Mouse (Mus musculus) gastrocnemius, adult 8-10 months (tissue): ENCODE measurements around the gene Tpm4. TPM values are rescaled to one million over a fixed set of nuclear protein-coding genes. Genes with fewer than 3 reads are reported as not detected.

Source experiments
- DNase-seq, 2 experiments: peaks; one replicate each; pipeline ENCODE4 v3.0.0; 2022; ENCODE audit warnings: low spot score in 2 of 2
- total RNA-seq, 4 experiments: library from RNA; stranded (reverse); gene quantifications; 2 replicates each; pipeline ENCODE4 v1.2.4; 2022

The Tpm4 gene
- total RNA-seq, 4 experiments from 2014 or later, result 15.5 to 29.6 (median 21.3) TPM

DNA sequence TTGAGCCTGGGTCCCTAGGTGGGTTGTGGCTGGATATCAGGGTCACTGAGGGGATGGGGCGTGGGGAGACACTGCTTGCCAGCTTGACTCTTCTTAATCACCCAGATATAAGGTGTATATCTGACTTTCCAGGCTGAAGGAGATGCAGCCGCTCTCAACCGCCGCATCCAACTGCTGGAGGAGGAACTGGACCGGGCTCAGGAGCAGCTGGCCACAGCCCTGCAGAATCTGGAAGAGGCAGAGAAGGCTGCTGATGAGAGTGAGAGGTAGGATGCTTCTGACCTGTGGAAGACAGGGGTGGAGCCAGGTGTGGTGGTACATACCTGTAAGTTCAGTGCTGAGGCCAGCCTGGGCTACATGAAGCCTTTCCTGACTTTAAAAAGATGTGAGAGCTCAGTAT lies 3.7 kb downstream of the Tpm4 start:
- DNase-seq, result no peak

DNA sequence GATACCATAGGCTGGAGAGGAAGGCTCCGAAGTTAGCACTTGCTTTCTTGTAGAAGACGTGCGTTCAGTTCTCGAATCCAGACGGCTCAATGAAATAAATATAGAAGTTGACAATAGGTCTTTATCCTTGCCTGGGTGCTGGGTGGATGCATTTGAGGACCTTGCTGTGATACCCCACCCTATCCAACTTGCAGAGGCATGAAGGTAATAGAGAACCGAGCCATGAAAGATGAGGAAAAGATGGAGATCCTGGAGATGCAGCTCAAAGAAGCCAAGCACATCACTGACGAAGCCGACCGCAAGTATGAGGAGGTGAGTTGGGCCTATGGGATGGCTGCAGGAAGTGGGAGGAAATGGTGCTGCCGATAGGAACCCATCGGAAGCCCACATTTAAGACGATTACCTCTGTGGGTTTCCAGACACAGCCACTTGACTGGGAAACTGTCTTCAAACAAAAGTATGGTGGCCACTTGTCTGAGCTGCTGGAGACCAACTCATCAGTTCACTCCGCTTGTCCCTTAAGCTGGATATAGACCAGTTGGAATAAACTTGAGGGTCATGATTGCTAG lies 8.6 kb downstream of the Tpm4 start:
- no peak for DNase-seq

DNA sequence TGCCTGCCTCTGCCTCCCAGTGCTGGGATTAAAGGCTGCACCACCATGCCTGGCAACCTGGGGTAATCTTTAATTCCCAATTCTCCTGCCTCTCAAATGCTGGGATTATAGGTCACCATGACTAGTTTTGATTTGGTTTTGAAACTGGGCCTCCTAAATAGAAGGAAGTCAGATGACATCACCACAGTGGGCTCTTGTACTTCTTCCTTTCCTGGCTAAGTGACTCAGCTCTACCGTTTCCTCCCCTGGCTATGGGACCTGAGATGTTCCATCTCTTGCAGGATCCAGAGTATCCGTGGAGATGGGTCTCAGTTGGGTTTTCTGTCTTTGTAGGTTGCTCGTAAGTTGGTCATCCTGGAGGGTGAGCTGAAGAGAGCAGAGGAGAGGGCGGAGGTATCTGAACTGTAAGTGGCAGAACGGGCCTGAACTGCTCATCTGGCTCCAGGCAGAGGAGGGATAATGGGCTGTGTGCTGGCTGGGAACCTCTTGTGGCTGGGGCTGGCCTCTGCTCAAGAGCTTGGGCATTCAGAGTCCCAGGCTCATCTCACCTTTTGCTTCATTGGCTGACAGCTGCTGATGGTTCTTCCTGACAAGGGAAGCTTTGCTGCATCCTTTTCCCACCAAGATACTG lies 9.7 kb downstream of the Tpm4 start:
- DNase-seq, result no peak

DNA sequence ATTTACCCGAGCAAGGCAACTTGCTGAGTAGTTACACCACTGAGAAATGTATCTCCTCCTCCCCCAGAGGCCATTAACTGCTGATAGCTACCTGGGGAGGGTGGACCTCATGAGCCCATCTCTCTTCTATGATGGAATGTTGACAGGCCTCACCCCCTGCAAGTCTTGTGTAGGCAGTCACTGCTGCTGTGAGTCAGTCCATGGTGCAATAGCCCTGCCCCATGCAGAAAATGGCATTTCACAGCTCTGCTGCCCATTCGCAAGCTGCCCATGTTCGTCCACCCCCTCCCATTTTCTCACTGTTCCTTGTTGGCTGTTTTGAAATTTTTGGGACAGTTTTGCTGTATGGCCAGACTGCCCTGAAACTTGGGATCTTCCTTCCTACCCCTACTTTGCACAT lies 10.7 kb downstream of the Tpm4 start:
- DNase-seq, result no peak

DNA sequence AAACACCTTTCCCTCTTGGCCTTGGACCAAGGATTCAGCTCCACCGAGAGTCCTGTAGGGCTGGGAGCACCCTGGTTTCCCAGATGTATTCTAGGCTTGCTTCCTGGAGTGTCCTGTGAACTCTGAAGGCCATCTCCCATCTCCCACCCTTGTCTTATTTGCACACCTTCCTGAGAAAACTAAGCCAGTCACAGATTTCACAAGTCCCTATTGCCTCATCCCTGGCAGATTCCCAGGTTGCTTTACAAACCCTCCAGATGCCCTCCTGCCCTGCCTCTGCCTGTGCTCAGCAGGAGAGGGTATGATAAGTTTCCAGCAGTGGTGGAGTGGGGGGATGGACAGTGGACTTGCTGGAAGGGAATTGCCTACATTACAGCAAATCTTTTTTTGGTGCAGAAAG lies 11.3 kb downstream of the Tpm4 start:
- DNase-seq, result no peak

DNA sequence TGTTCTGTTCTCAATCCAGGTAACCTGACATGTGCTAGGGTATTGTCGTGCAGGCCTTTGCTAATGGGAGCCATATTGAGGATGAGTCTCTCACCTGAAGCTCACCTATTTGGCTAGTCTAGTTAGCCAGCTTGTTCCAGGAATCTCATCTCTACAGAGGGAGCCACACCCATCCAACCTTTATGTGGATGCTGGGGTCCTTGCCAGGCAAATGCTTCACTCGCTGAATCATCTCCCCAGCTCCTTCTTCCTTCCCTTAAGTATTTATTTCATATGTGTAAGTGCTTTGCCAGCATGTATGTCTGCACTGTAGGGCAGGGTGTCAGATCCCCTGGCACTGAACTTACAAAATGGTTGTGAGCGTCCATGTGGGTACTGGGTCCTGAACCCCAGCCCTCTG lies 11.8 kb downstream of the Tpm4 start:
- DNase-seq, result no peak

DNA sequence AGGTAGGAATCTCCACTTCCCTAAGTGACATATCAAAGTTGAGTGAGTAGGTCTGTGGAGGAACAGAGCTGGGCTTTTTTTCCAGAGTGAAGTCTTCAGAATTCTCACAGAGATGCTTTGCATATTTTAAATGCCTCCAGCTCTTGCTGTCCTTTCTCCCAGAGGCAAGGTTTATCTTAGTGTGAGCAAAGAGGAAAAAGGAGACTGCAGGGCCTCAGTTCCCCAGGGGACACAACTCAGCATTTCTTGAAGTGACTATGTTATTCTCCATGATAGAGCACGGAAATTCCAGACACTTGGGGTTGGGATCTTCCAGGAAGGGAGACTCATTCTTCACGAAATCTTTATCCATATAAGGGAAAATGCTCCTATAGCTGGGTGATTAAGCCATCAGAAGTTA lies 12.5 kb downstream of the Tpm4 start:
- DNase-seq, result no peak

DNA sequence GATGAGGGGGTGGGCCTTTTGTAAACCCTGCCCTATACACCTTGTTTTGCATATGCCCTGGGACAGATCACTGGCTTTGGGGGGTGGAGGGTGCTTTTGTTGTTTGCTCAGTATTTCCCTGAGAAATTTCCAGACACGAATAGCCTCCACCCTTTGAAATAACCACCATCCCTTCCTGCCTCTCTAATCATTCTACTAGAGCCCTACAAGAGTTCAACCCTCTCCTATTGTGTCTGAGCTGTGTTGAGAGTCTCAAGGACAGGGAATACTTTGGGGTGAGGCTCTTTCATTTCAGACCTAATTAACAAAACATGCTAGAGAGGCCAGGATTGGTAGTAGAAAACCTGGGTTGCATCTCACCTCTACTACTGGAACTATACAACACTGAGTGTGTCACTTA lies 14.3 kb downstream of the Tpm4 start:
- DNase-seq, result no peak

DNA sequence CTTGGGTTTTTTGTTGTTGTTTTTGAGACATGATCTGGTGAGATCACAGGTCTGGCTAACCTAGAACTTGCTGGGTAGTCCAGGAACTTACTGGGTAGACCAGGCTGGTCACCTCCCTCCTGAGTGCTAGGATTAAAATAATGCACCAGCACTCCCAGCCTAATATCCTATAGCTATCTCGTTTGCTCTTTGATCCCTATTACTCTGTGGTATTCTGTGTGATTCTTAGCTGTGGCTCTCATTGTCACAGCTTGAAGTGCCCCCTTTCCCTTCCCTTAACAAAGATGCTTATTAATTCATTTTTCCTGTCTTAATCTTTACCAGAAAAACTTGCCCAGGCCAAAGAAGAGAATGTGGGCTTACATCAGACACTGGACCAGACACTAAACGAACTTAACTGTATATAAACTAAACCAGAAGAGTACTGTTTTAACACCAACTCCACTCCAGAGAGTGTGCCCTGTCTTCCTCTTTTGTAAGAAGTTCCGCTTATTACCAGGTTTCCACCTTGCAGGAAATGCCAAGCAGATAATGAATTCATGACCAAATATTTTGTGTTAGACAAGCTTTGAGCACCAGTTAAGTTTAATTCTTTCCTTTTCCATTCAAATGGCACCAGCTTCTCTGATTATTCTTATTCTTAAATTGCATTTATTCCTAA lies 16.8 kb downstream of the Tpm4 start:
- no peak for DNase-seq

DNA sequence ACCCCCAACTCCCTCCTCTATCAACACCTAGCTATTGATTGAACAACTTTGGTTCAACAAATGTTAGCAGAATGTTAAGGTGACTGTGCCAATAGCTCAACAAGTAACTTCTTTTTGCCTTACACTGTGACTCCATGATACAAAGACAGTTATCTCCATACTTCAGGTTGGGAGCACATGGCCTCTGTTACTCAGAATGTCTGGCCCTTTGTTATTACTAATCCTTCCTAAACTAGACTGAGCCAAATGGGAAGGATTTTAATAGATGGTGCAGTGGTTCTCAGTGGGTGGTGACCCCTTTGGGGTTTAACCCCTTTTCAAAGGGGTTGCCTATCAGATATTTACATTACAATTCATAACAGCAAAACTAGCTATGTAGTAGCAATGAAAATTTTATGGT lies 18.6 kb downstream of the Tpm4 start:
- no peak for DNase-seq

DNA sequence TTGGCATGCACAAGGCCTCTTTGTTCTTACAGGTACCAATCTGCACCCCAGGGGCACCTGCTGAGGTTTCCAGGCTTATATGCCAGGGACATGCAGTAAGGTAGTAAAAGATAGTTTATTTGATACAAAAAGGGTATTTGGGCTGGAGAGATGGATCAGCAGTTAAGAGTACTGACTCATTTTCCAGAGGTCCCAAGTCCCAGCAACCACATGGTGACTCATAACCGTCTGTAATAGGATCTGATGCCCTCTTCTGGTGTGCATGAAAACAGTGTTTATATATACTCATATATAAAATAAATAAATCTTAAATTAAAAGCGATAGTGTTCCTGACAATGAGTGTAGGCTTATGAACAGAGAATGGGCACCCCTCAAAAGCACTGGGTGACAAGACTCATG lies 23.3 kb downstream of the Tpm4 start:
- DNase-seq, result no peak

DNA sequence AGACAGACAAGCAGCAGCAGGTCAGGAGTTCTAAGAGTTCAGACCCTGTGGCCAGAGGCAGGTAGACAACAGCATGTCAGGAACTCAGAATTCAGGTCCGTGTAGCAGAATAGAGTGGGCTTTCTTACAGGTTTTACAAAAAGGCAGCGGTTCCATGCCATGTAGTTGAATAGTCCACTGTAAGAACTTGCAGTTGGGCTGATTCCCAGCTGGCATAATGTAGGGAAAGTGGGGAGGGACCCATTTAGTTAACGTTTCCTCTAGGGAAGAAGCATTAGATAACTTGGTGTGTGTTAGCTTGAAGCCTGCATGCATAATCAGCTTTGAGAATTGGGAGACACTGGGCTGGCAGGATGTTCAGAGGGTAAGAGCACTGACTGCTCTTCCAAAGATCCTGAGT lies 24.0 kb downstream of the Tpm4 start:
- no peak for DNase-seq

DNA sequence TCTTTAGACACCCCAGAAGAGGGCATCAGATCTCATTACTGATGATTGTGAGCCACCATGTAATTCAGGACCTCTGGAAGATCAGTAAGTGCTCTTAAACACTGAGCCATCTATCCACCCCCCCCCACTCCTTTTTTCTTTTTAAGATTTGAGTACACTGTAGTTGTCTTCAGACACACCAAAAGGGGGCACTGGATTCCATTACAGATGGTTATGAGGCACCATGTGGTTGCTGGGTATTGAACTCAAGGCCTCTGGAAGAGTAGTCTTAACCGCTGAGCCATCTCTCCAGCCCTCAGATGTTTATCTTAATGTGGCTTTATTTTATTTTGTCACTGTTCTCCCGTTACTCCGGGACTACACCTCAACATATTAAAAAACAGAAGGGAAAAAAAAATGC lies 25.2 kb downstream of the Tpm4 start:
- no peak for DNase-seq

DNA sequence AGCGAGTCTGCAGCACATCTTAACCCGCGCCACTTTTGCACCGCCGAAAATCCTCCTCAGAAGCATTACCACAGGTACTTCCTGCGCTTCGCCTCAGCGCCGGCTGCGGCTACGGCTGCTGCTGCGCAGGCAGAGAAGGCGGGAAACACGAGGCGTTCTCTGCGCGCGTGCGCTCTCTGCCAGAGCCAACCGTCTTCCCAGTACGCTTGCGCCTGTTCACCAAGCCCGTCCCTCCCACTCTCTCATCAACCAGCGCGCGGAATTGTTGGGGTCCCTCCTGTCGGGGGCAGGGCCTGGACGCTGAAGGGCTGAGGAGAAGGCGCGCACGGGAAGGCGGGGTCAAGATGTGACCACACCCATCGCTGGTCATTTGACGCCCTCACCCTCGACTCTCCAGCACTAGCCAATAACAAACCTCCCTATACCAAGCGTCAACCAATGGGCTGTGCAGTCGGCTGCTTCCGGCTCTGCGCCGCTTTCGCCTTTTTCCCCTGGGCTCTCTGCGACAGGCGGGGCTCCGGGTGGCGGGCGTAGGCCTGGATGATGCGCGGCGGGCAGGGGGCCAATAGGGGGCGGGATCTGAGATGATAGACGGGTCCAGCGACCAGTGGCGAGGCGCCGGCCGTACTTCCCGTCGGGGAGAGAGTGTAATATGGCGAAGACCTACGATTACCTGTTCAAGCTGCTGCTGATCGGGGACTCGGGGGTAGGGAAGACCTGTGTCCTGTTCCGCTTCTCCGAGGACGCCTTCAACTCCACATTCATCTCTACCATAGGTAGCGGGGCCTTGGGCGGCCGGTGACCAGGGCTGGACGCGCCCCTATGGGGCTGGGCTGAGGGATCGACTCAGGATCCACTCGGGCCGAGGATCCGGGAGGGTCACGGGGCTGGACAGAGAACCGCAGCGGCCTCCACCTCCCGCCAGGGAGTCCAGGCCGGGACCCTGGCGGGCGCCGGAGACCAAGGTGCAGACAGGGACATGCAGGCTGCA lies 26.2 kb downstream of the Tpm4 start, which contains the start of gene Rab8a:
TSS of gene Rab8a (plus strand) at position 494 of the 991 bp plus-strand sequence.
- DNase-seq, result peak; percentile 98 to 99

DNA sequence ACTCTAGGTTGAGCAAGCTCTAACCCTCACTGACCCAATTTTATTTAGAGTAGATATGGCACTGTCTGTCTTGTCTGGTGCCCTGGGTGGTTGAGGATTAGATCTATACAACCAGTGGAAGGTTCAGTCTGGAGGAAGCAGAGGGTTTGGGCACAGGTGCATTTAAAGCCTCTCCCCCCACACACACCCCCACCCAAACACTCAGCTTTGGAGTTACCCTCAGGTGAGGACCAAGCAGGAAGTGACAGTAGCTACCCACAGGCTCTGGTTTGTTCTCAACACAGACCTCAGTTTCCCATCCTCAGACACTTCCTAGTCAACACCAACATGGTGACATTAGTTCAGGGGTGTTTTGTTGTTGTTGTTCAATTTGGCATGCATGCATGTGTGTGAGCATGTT lies 28.0 kb downstream of the Tpm4 start:
- DNase-seq, result no peak

DNA sequence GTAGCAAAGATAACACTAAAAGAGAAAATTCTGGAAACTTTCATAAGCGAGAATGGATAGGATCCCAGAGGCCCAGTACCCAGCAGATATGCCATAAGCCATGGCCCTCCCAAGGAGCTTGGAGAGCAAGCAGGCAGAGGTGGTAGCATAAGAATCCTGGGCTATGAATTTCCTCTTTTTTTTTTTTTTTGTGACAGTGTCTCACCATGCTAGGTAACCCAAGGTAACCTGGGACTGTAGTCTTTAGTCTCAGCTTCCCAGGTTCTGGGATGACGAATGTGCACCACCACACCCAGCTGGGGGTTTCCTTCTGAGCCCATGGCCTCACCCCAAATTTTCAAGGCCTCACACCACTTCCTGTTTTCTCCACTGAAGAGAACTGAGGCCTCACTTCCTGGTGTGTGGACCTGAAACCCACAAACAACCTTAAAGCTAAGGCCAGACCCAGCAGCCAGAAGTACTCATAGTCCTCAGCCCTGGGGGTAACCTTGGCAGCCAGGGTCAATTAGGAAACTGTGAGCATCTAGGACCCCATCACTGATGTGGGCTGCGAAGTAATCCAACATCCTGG lies 34.4 kb downstream of the Tpm4 start:
- no peak for DNase-seq

DNA sequence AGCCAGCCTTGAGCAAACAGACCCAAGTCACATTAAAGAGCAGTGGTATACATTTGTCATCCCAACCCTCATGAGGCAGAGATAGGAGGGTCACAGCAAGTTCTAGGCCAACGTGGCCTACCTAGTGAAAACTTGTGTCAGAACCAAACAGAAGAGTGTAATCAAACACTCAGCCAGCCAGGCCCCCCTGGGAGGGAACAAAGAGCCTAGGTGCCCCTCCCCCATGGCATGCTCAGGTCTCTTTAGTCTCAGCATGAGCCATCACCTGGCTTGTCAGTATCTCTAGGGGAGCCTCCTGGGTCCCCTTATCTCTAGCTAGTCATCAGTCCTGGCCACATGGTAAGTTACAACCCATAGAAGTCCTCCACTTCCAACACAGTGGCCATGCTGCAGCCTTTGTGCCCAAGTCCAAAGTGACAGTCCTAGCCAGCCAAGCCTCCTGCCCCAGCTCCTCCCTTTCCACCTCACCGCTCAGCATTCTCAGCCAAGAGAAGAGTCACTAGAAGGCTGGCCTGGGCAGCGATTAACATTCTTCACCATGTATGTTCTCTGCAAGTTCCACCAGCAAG lies 35.0 kb downstream of the Tpm4 start:
- DNase-seq, result no peak

DNA sequence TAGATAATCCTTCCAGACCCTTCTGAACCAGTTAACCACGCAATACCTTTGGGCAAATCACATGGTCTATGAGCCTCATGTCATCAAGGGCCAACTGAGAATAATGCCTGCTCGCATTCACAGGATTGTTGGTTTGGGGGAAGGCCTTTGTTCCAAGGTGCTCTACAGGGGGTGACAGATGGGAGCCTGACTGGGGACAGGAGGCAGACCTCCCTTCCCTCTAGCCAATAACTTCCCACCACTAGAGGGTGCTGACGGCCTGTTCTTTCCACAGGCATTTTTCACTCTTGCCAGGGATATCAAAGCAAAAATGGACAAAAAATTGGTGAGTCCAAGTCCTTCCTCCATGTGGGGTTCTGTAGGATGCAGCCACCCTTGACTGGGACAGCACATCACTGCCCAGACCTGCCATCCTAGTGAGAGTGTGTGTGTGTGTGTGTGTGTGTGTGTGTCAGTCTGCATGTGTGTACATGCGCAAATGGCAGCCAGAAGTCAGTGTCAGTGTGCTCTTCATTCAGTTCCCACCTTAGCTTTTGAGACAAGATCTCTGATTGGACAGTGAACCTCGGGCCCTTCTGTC lies 42.7 kb downstream of the Tpm4 start:
- peak; percentile 29 to 41 for DNase-seq

DNA sequence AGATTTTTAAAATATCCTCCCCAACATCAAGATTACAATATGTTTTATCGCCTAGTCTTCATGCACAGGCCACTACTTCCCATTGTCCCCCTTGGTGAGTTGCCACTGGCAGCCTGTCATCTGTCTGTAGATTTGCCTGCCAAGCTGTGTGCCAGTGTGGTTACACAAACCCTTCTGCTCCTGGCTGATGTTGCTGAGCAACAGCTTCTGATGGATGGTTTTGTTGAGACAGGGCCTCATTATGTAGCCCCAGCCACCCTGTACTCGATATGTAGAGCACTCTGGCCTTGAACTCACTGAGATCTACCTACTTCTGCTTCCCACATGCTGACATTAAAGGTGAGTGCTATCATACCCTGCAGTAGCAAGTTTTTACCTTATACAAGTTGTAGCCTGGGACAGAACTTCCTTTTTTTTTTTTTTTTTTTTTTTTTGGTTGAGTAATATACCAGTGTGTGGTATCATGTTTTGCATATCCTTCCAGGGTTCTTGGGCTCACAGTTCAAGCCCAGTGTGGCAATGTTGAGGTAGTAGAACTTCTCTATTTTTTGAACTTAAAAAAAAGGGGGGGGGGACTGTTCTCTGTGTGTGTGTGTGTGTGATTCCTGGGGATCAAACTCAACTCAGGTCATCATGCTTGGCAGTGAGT lies 48.9 kb downstream of the Tpm4 start:
- DNase-seq, result no peak

DNA sequence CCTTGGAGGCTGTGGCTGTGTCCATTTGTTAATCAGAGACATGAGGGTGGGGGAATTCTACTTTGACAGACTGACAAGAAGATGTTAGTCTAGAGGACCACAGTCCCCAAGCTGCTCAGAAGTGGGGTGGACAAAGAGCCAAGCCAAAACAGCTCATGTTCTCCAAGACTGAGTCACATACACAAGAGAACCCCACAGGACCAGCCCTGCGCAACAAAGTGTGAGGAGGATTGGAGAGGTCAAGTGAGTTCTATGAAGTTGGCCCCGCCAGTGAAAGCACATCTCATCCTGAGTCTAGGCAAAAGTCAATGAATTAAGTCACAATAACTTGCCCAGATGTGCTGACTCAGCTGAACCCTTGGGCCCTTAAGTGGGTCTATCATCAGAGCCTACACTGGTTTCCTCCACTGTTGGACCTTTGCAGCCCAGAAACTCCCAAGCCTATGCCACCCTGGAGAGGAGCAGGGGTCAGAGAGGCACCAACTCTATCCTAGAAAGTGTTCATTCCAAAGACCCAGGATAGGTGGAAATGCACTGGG lies 53.1 kb downstream of the Tpm4 start:
- peak in 1 of 2 experiments; percentile 8 for DNase-seq
